Mouse (Mus musculus) hematopoietic stem cell, adult 5-6 weeks (primary cell): ENCODE measurements around the gene Hip1. TPM values are rescaled to one million over a fixed set of nuclear protein-coding genes. Genes with fewer than 3 reads are reported as not detected.
"Not testable (repeated sequence)": the region's sequence is repeated elsewhere in the genome, so short reads cannot be mapped to it uniquely, and the experiment has no call there.

Source experiments
- ATAC-seq, 2 experiments: fragments of 125-278 bp in 1 of 2; replicated peaks in 1 of 2; 2 replicates each; pipeline ENCODE4 v1.8.0; 2016 to 2017; ENCODE audit warnings: inconsistent platforms in 2 of 2, mild to moderate bottlenecking in 2 of 2, moderate number of reproducible peaks in 2 of 2, low read depth in 1 of 2, moderate TSS enrichment in 1 of 2; ENCODE audit not compliant: low FRiP score in 2 of 2, poor library complexity in 2 of 2, severe bottlenecking in 2 of 2, insufficient read depth in 1 of 2, low TSS enrichment in 1 of 2
- total RNA-seq: library from RNA; stranded (forward); fragments of 172-1452, 232-1000 nt; gene quantifications from 2 replicates; pipeline ENCODE4 v1.2.3, GENCODE M21; 2017

Hip1 gene
- total RNA-seq, 1 experiment from 2014 or later: 27.7 TPM

GRCm38 (mm10) chr5:135472405-135472804, 72.5 kb downstream of the Hip1 start:
- peak; percentile 94 to 95 for ATAC-seq

- ATAC-seq: no peak
Measured at GRCm38 (mm10) chr5:135471747-135472146, 73.2 kb downstream of the Hip1 start.

GRCm38 (mm10) chr5:135468280-135468679, 76.6 kb downstream of the Hip1 start:
- peak in 1 of 2 experiments; percentile 40; a peak in 1 of 4 replicates for ATAC-seq

GRCm38 (mm10) chr5:135465833-135466291, 79.1 kb downstream of the Hip1 start:
- no peak for ATAC-seq

- peak; percentile 37 to 53; a peak in 2 of 4 replicates for ATAC-seq
Measured at GRCm38 (mm10) chr5:135463380-135463779, 81.5 kb downstream of the Hip1 start.

GRCm38 (mm10) chr5:135460833-135461173, 84.1 kb downstream of the Hip1 start:
- no peak for ATAC-seq

- no peak for ATAC-seq
Measured at GRCm38 (mm10) chr5:135460152-135460832, 84.6 kb downstream of the Hip1 start.

- ATAC-seq: no peak
Measured at GRCm38 (mm10) chr5:135459486-135459885, 85.4 kb downstream of the Hip1 start.

- ATAC-seq: no peak
Measured at GRCm38 (mm10) chr5:135457961-135458360, 87.0 kb downstream of the Hip1 start.

GRCm38 (mm10) chr5:135456515-135456914, 88.4 kb downstream of the Hip1 start:
- no peak for ATAC-seq

GRCm38 (mm10) chr5:135454256-135454655, 90.7 kb downstream of the Hip1 start:
- no peak for ATAC-seq

GRCm38 (mm10) chr5:135451559-135451958, 93.4 kb downstream of the Hip1 start:
- not testable (repeated sequence) for ATAC-seq

- ATAC-seq: no peak
Measured at GRCm38 (mm10) chr5:135451100-135451499, 93.8 kb downstream of the Hip1 start.

GRCm38 (mm10) chr5:135445755-135446154, 99.2 kb downstream of the Hip1 start:
- ATAC-seq: no peak

GRCm38 (mm10) chr5:135442430-135442829, 102.5 kb downstream of the Hip1 start:
- no peak for ATAC-seq

- peak in 1 of 2 experiments; percentile 39; a peak in 1 of 4 replicates for ATAC-seq
Measured at GRCm38 (mm10) chr5:135435039-135435438, 109.9 kb downstream of the Hip1 start.

- no peak for ATAC-seq
Measured at GRCm38 (mm10) chr5:135433861-135434260, 111.1 kb downstream of the Hip1 start.

- no peak for ATAC-seq
Measured at GRCm38 (mm10) chr5:135431111-135431510, 113.8 kb downstream of the Hip1 start.

GRCm38 (mm10) chr5:135428786-135429185, 116.1 kb downstream of the Hip1 start:
- ATAC-seq: no peak
